Mouse (Mus musculus): ENCODE data around the gene Tril.
A peak's percentile ranks its signal among the peaks of the same experiment; 100 is the strongest.

The Tril gene

DNA sequence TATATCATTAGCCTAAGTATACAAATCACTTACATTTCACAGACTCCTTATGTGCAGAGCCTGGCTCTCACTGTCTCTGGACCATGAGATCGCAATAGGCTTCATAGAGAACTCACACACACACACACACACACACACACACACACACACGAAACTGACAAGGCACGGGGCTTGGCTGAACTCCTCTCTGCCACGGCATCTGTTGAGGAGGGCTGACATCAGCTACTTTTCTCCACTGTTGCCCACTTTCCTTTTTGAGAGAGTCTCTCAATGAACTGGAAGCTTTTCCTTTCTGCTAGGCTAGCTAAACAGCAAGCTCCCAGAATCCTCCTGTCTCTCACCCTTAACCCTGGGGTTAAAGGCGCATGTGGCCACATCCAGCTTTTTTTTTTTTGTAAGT, 14.6 kb downstream of the Tril start:
- DNase-seq: peak; percentile 42

DNA sequence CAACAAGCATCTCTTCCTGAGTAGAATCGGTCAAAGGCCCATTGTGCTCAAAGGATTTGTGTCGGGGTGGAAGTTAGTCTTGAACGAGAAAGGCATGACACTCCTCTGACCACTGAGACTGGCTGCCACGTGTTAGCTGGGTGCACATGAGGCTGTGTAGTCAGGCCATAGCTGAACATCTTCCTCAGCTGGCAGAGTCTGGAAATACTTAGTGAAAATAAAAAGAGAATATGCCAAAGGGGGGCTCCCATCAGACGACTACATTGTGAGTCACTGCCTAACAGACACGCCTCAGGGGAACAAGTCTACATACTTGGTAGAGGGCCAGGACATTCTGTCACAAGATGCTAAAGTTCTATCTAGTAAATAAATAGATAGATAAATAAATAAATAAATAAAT, 16.5 kb downstream of the Tril start:
- DNase-seq: no peak

DNA sequence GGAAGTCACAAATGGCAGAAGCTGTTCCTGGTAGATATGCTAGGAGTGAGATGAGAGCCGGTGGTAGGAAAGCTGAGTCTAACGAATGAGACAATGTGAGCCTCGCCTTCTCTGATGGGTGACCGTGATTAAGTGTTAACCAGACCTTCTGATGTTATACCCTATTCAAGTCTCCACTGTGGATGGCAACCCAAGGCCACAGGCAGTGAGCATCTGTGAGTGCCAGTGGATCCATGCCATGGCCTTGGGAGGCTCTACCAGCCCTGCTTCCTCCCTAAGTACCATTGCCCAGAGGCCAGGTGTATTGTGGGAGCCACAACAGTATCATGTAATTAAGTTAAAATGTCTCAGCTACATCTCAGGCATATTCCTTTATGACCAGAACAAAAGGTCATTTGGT, 17.1 kb downstream of the Tril start:
- DNase-seq: no peak

DNA sequence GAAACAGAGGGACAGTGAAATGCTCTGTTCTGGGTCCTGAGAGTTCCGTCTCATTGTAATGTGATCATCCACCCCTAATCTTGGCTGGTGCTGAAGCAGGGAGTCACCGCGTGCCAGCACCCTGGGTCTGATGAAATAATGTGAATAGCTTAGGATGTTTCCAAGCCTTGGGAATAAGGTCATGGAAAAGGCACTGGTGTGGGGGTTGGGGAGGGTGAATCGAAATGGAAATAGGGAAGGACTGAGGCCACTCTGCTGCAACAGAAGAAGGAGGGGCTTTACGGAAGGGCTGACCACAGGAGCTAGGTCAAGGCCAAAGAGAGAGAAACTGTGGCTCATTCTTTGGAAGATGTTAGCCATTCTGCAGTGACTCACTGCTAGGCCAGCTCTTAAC, 18.7 kb downstream of the Tril start:
- peak; percentile 38 for DNase-seq

DNA sequence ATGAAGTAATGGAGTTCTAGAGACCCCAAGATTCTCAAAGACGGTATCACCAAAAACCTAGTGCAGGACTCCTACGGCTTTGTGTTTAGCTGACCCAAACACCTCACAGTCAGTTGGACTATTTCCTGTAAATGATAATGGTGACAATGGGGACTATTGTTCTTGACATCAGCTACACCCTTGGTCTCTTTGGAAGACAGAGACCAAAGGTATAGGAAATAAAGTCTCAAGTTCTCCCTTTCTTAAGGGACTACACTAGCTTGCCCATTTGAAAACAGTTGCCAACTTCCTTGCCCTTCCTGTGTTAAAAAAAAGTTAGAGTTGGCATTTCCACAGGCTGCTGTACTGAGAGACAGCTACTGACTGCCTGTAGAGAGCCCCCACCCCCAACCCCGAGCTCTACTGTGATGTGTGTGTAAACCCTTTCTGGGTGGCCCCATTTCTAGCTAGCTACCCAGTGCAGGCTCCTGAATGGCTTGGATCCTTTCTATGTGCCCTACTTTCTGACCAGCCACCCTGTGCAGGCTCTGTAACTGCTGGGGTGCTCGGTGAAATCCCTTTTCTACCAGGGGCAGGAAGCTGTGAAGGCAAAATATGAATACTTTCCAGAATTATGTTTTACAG, 19.2 kb downstream of the Tril start:
- no peak for DNase-seq

DNA sequence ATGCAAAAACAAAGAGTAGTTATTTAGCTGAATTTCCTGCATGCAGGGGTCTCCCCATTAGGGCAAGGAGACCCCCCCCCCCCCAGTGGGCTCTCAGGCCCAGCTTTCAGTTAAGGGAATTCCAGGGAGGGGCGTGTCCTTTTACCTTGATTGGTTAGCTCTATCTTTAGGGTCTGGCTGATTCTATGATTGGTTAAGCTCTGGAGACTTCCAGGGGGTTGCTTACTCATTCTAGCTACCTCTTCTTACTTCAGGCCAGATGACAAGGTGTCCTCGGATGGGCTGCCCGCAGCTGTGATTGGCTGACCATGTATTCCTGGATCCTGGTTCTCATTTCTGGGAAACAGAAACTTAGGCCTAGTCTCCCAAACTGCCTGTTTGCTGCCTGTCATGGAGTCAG, 21.8 kb downstream of the Tril start:
- DNase-seq: no peak

DNA sequence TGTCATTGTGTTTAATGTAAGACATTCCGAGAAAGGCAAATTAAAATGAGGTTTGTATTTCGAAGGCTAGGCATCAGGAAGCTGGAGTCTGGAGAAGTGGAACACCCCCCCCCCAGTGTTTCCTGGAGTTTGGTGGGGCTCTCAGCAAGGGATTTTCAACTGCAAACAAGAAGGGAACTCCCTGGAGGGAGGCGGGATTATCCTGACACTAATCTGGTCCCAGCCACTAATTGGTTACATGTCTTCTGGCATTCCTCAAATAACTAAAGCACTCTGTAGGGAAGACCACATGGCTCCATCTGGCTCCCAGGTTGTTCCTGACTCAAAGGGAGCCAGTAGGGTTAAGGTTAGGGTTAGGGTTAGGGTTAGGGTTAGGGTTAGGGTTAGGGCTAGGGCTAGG, 23.8 kb downstream of the Tril start:
- no peak for DNase-seq

DNA sequence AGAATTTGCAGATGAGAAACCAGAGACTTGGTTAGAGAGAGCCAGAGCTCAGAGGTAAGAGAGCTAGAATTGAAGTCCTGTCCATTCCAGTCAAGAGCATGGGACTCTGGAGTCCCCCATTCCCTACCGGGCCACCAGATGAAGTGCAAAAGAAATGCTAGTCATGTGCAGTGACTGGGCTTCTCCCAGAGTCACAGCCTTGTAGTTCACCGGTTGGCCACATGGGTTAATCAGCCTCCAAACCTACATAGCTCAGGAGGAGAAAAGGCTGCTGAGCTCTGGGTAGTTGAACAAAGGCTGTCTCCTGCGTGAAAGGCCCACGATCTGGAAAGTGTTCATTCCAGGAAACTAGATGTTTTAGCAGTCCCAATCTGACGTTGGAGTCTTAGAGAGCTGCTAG, 24.8 kb downstream of the Tril start:
- peak; percentile 77 for DNase-seq

DNA sequence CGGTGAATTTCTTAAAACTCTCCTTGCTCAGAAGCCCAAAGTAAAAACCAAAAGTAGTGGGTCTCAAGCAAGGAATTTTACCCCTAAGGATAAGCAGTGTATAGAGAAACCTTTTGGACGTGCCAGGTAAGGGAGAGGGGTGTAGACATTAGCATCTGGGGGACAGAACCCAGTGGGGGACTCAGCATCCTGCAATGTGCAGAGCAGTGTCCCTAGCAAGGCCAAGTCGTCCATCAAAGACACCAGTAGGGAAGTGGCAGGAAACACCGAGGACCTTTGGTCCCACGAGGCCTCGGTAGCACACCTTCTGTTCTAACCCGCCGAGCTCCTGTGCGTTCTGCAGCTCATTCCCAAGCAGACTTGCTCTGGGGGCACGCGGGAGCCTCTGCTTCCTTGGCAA, 25.6 kb downstream of the Tril start:
- DNase-seq: no peak

DNA sequence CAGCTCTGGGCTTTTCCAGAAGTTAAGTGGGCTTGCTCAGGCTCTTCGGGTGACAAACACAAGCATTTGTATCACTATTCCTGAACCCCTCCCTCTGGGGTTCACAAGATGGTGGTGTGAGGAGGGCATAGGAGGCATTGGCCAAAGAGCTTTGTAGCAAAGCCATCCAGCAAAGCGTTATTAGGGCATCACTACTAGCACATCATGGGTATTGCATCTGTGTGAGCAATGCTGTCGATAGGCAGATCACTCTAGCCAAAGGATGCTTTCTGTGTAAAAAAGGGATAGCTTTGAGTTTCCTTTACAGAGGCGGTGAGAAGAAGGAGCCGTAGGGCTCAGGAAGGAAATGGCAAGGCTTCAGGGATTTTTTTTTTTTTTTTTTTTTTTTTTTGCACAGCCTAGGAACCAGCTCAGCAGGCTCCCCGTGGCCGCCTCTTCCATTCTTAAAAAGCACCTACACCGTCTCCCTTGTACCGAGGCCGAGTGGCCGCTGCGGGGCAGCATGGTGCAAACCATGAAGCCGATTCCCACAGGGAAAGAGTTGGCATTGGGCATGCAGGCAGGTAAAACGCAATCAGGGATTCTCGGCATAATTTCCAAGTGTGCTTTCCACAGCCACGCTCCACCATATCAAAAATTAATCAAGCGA, 26.2 kb downstream of the Tril start:
- DNase-seq: peak; percentile 89

DNA sequence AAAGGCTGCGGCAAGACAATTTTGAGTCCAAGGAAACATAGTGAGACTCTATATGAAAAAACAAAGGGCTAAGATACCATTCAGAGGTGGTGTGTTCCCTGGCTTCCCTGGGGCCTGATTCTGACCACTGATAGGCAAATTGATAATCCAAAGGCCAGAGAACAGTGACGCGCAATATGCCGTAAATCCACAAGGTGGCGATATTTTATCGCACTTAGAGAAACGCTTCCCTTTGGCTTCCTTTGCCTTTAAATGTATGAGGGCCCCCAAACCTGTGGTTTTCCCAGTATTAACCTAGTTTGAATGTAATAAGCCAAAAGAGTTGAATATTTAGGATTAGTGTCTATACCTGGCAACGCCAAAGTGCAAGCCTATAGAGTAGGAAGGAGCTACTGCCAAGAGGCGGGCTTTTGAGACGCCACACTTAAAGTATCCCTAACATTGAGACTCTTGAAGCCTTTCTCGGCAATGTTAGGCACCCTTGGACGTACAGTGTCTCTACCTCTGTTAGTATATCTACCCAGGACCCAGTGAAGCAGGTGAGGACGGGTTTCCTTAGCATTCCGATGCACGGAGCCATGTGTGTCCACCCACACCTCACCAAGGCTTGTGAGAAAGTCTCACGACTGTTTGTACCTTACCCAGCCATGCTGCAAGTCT, 37.6 kb downstream of the Tril start:
- peak; percentile 79 for DNase-seq

DNA sequence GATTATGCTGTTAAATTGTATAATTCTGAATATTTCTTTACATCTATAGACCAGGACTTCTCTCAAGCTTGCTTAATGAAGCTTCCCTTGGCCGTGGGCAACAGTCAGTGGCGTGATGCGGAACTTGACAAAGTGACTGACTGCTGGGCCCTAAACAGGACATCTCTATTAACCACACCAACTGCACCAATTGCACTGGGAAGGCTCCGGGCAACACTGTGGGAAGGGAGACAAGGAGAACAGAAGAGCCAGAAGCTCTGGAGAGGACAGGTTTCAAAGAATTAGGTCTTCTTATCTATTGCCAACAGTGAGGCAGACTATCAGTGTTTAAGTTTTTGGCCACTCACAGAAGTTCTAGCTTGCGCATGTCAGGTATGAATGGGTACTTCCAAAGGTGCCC, 38.4 kb downstream of the Tril start:
- no peak for DNase-seq

DNA sequence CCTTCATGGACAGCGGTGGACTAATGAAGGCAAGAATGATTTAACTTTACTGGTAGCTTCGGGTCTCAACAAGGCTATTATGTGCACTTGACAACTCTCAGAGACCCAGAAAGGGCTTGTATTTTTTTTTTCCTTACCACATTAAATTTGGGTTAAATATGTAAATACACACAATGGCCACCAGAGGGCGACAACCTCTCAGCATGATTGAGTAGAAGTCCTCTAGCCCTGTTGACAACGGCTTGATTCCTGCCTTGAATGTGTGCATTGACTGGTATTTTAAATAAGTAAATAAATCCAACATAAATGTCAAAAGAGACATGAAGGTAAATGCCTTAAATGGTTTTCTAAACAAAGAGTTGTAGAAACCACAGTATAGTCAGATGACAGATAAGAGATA, 39.5 kb downstream of the Tril start:
- DNase-seq: peak; percentile 75

DNA sequence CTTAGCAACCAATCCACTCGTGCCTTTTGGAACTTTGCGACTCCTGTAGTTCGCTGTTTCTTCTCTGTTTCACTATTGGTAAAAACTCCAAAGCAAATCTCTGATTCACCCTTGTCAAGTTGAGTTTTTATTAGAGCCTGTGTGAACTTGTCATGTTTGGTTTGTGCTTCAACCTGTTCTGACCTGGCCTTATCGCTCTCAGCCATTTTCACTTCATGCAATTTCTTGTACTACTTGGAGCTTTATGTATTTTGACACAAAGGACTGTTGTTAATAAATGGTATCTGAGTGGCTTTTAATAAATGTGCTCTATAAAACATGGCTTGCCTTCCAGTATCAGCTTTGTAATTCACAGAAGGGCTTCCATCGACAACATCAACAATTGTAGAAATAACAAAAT, 40.6 kb downstream of the Tril start:
- no peak for DNase-seq

DNA sequence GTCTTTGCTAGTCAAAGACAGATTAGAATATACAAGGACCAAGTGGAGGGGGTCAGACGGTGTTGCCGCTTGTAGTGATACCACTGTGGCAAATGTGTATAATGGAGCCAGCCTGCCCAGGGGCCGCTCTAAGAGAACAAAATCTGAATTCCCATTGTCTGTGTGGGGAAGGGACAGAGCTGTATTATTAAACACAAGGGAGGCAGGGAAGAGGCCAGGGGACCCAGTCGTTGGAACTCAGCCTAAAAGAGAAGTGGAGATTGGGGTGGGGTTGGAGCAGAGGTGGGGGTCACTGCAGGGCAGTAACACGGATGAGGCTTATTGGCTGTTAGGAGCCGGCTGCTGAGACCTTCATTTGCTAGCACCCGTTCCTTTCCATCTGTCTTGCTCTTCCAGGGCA, 41.1 kb downstream of the Tril start:
- no peak for DNase-seq

DNA sequence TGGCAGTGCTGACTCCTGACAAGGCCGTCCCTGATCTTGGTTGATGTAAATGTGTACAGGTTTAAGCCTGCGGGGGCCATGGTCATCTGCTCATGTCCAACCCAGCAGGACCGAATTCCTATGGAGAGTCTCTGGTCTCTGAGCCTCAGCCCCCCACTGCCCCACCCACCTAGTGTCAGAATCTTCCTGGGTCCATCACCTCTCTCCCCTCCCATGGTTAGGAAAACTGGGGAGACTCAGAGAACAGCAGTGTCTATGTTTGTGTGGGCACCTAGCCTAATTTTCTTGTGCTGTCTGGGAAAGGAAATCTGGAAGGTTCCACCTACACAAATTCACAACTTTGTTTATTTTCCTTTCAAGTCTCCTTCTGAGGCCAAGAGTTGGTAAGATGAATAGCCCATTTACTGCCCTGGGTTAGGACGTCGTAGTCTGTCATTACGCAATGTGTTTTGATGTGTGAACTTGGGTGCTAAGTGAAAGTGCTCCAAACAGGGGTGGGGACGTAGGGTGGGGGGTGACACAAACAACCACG, 42.1 kb downstream of the Tril start:
- DNase-seq: no peak

DNA sequence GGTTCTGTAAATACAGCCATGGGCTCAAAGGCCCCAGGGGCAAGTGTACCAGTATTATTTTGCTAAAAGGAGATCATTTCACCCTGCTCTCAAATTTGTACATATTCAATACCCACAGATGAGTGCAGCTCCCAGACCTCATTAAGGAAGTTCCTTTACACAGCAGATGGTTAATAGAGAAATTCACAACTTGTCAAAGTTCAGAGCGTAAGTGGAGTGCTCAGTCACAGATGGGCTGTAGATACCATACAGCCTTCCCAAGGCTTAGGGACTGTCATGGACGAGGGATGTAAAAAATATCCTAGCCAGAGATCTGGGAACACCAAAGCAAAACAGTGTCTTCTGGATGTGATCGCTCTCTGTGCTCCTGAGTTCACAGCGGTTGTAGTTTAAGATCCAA, 52.4 kb downstream of the Tril start:
- DNase-seq: no peak

DNA sequence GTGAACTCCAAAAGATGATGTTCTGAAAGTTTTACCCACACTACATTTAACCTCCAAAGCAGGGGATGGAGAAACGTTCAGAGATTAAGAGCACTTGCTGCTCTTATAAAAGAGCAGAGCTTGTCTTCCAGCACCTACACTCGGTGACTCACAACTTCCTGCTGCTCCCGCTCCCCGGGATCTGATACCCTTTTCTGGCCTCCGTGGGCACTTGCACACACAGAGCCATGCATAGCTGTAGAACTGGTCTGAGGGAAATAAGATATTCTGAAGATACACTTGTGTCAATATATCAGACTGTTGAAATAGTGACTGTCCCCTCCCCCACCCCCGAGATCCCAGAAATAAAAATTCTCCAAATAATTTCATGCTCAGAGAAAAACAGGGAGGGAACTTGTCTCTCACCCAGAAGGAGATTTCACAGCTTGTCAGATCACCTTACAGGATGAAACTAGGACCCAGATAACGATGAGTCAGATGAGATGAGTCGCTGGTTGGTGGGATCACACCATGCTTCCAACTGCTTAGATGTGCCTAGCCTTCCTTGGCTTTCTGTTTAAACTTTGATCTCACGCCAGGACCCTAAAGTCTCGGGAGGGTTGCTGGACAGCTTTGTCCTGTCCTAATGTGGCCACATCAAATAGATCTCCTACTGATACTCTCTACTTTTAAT, 54.3 kb downstream of the Tril start:
- no peak for DNase-seq

DNA sequence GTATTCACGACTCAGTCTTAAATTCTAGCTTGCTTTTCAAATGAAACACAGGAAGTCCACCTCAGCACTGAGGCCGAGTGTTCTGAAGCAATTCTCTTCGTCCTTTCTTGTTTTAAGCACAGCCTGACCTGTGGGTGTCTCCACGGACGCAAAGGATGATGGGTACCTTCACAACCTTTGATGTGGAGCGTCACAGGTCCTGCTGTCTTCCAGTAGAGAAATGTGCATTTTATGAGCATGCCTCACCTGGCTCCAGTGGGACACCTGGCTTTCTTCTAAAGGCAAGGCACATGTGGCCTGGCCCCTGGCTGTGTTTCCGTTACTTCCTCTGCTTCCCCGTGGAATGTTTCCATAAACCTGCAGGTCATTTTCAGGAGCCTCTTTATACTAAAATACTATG, 54.9 kb downstream of the Tril start:
- no peak for DNase-seq

Data from kidney, postnatal 10 days (tissue).